Mouse (Mus musculus): ENCODE results near the gene Mpeg1. TPM values are rescaled to one million over a fixed set of nuclear protein-coding genes. Genes with fewer than 3 reads are reported as not detected.

Gene Mpeg1
- polyA plus RNA-seq, 1 experiment from 2014 or later: 0.61 TPM

GRCm38 (mm10) chr19:12496241-12496640 lies 35.7 kb downstream of the Mpeg1 start:
- 46% methylated on average over 2 of the region's 2 CpGs for WGBS
- Histone ChIP-seq H3K9me3 (replicated peaks) (no peaks in the 10 kb centered on the region), H3K36me3 (peaks cover 9% of the 10 kb centered on the region), H3K27ac (replicated peaks) (no peak overlapping the region; the same call in 1 of the 2 replicates), H3K4me3 (replicated peaks) (no peak overlapping the region), H3K4me1 (peaks cover 67% of the 10 kb centered on the region), H3K9ac (replicated peaks) (no peak overlapping the region), H3K27me3 (replicated peaks) (no peaks in the 10 kb centered on the region), H3K4me2 (no peak overlapping the region)
- no peak for ATAC-seq (ENCODE audit: low FRiP score)

GRCm38 (mm10) chr19:12497909-12498308 lies 37.3 kb downstream of the Mpeg1 start:
- no peaks in the 10 kb centered on the region for H3K9me3 ChIP-seq (replicated peaks)
- ATAC-seq (ENCODE audit: low FRiP score): no peak
- H3K4me1 ChIP-seq: peaks cover 62% of the 10 kb centered on the region
- H3K36me3 ChIP-seq: no peaks in the 10 kb centered on the region
- no peak overlapping the region for H3K9ac ChIP-seq (replicated peaks)
- peak overlapping the region; percentile 96 for H3K27ac ChIP-seq (replicated peaks)
- no peaks in the 10 kb centered on the region for H3K27me3 ChIP-seq (replicated peaks)
- peak overlapping the region; percentile 78 for H3K4me2 ChIP-seq
- WGBS: 33% methylated on average over 2 of the region's 2 CpGs
- H3K4me3 ChIP-seq (replicated peaks): no peak overlapping the region

GRCm38 (mm10) chr19:12498321-12498720 lies 37.7 kb downstream of the Mpeg1 start:
- Histone ChIP-seq H3K9me3 (replicated peaks) (no peaks in the 10 kb centered on the region), H3K9ac (replicated peaks) (no peak overlapping the region), H3K4me3 (replicated peaks) (no peak overlapping the region), H3K27me3 (replicated peaks) (no peaks in the 10 kb centered on the region), H3K4me2 (peak overlapping the region; percentile 78), H3K36me3 (no peaks in the 10 kb centered on the region), H3K27ac (replicated peaks) (peak overlapping the region; percentile 96), H3K4me1 (peaks cover 62% of the 10 kb centered on the region)
- 34% methylated on average over 4 of the region's 4 CpGs for WGBS
- ATAC-seq (ENCODE audit: low FRiP score): no peak

GRCm38 (mm10) chr19:12498941-12499340 lies 38.4 kb downstream of the Mpeg1 start:
- no peaks in the 10 kb centered on the region for H3K9me3 ChIP-seq (replicated peaks)
- no peaks in the 10 kb centered on the region for H3K36me3 ChIP-seq
- peak overlapping the region; percentile 78 for H3K4me2 ChIP-seq
- WGBS: no CpG with 5 or more reads among the region's 1 CpGs
- no peak for ATAC-seq (ENCODE audit: low FRiP score)
- H3K9ac ChIP-seq (replicated peaks): peak overlapping the region; percentile 92; the same call in 1 of the 2 replicates
- H3K4me1 ChIP-seq: peaks cover 55% of the 10 kb centered on the region
- H3K27ac ChIP-seq (replicated peaks): peak overlapping the region; percentile 96
- H3K4me3 ChIP-seq (replicated peaks): no peak overlapping the region; the same call in 1 of the 2 replicates
- no peaks in the 10 kb centered on the region for H3K27me3 ChIP-seq (replicated peaks)

GRCm38 (mm10) chr19:12499485-12499884 lies 38.9 kb downstream of the Mpeg1 start:
- 2% methylated on average over 2 of the region's 2 CpGs for WGBS
- H3K9me3 ChIP-seq (replicated peaks): no peaks in the 10 kb centered on the region
- H3K9ac ChIP-seq (replicated peaks): peak overlapping the region; percentile 92
- H3K4me3 ChIP-seq (replicated peaks): peak overlapping the region; percentile 84
- H3K4me1 ChIP-seq: peaks cover 53% of the 10 kb centered on the region
- peak overlapping the region; percentile 96 for H3K27ac ChIP-seq (replicated peaks)
- peak overlapping the region; percentile 78 for H3K4me2 ChIP-seq
- H3K36me3 ChIP-seq: no peaks in the 10 kb centered on the region
- H3K27me3 ChIP-seq (replicated peaks): no peaks in the 10 kb centered on the region
- no peak for ATAC-seq (ENCODE audit: low FRiP score)

- peak overlapping the region; percentile 78 for H3K4me2 ChIP-seq
- peaks cover 49% of the 10 kb centered on the region for H3K4me1 ChIP-seq
- H3K36me3 ChIP-seq: no peaks in the 10 kb centered on the region
- H3K27ac ChIP-seq (replicated peaks): peak overlapping the region; percentile 96
- H3K9me3 ChIP-seq (replicated peaks): no peaks in the 10 kb centered on the region
- H3K27me3 ChIP-seq (replicated peaks): no peaks in the 10 kb centered on the region
- 2% methylated on average over 3 of the region's 3 CpGs for WGBS
- peak overlapping the region; percentile 92 for H3K9ac ChIP-seq (replicated peaks)
- ATAC-seq (ENCODE audit: low FRiP score): peak; percentile 9; the same call in 1 of the 2 replicates
- H3K4me3 ChIP-seq (replicated peaks): peak overlapping the region; percentile 84
These were observed 39.5 kb downstream of the Mpeg1 start for GRCm38 (mm10) chr19:12500124-12500523.

GRCm38 (mm10) chr19:12500881-12501311 lies 40.3 kb downstream of the Mpeg1 start:
- peak overlapping the region; percentile 84 for H3K4me3 ChIP-seq (replicated peaks)
- H3K9ac ChIP-seq (replicated peaks): peak overlapping the region; percentile 92
- ATAC-seq (ENCODE audit: low FRiP score): peak; percentile 64
- peaks cover 43% of the 10 kb centered on the region for H3K4me1 ChIP-seq
- peak overlapping the region; percentile 96 for H3K27ac ChIP-seq (replicated peaks)
- peak overlapping the region; percentile 78 for H3K4me2 ChIP-seq
- WGBS: under 1% methylated on average over 38 of the region's 38 CpGs
- no peaks in the 10 kb centered on the region for H3K27me3 ChIP-seq (replicated peaks)
- H3K36me3 ChIP-seq: no peaks in the 10 kb centered on the region
- H3K9me3 ChIP-seq (replicated peaks): no peaks in the 10 kb centered on the region

- Histone ChIP-seq H3K9ac (replicated peaks) (peak within 1 kb of the TSS; percentile 92), H3K4me3 (replicated peaks) (peak within 1 kb of the TSS; percentile 84), H3K27ac (replicated peaks) (peak within 1 kb of the TSS; percentile 96), H3K9me3 (replicated peaks) (no peaks in the 10 kb centered on the region), H3K27me3 (replicated peaks) (no peaks in the 10 kb centered on the region), H3K4me2 (peak within 1 kb of the TSS; percentile 78), H3K4me1 (peaks cover 38% of the 10 kb centered on the region), H3K36me3 (no peaks in the 10 kb centered on the region)
- ATAC-seq (ENCODE audit: low FRiP score): peak; percentile 92
- WGBS: under 1% methylated on average over 61 of the region's 80 CpGs
These were observed 41.1 kb downstream of the Mpeg1 start, which contains the start of gene Dtx4 for GRCm38 (mm10) chr19:12501370-12502347. Dtx4 (minus strand) TSS chr19:12501454.

- Histone ChIP-seq H3K4me2 (no peak overlapping the region), H3K27ac (replicated peaks) (no peak overlapping the region)
- 92% methylated on average over 7 of the region's 7 CpGs for WGBS
These were observed 42.2 kb downstream of the Mpeg1 start for GRCm38 (mm10) chr19:12502756-12503155.

GRCm38 (mm10) chr19:12514621-12515020 lies 54.0 kb downstream of the Mpeg1 start:
- ATAC-seq (ENCODE audit: low FRiP score): no peak
- H3K27me3 ChIP-seq (replicated peaks): no peaks in the 10 kb centered on the region
- H3K9ac ChIP-seq (replicated peaks): no peak overlapping the region
- no peaks in the 10 kb centered on the region for H3K9me3 ChIP-seq (replicated peaks)
- H3K4me1 ChIP-seq: peaks cover 5% of the 10 kb centered on the region
- no peaks in the 10 kb centered on the region for H3K36me3 ChIP-seq
- H3K27ac ChIP-seq (replicated peaks): no peak overlapping the region
- H3K4me2 ChIP-seq: no peak overlapping the region
- no peak overlapping the region for H3K4me3 ChIP-seq (replicated peaks)

More at GRCm38 (mm10) chr19:12502756-12503155, 42.2 kb downstream of the Mpeg1 start:
- Histone ChIP-seq H3K9me3 (replicated peaks) (no peaks in the 10 kb centered on the region), H3K4me1 (peaks cover 30% of the 10 kb centered on the region), H3K27me3 (replicated peaks) (no peaks in the 10 kb centered on the region), H3K9ac (replicated peaks) (no peak overlapping the region), H3K36me3 (no peaks in the 10 kb centered on the region), H3K4me3 (replicated peaks) (no peak overlapping the region)
- ATAC-seq (ENCODE audit: low FRiP score): no peak
